Mouse (Mus musculus) neural tube, embryonic 11.5 days (tissue): ENCODE results near the gene Ankrd63. TPM values are rescaled to one million over a fixed set of nuclear protein-coding genes. Genes with fewer than 3 reads are reported as not detected.

Experiments
- ATAC-seq: fragments of 200-750 bp; cut with Nextera tagmentation; 2 replicates; pipeline ENCODE4 v1.8.0; 2017; ENCODE audit warnings: moderate number of reproducible peaks, mild to moderate bottlenecking, moderate TSS enrichment, moderate library complexity; ENCODE audit not compliant: insufficient read depth, low FRiP score, low TSS enrichment
- DNase-seq: peaks from one replicate; pipeline ENCODE4 v3.0.0-alpha.2; 2015; ENCODE audit warnings: low spot score
- H3K27ac ChIP-seq: fragments of 300-500 bp; sonication (generic); 2 replicates; pipeline ENCODE4 v1.5.1; 2014; ENCODE audit warnings: low read depth, mild to moderate bottlenecking, low read length
- H3K27me3 ChIP-seq: fragments of 300-500 bp; sonication (generic); 2 replicates; pipeline ENCODE4 v1.6.1; 2014; ENCODE audit warnings: mild to moderate bottlenecking, low read length, mixed read lengths; ENCODE audit not compliant: control insufficient read depth, insufficient read depth
- H3K36me3 ChIP-seq: fragments of 300-500 bp; sonication (generic); 2 replicates; pipeline ENCODE4 v1.6.1; 2014; ENCODE audit warnings: mild to moderate bottlenecking, low read length, moderate library complexity, mixed read lengths; ENCODE audit not compliant: control insufficient read depth, insufficient read depth
- H3K4me1 ChIP-seq: fragments of 300-500 bp; sonication (generic); 2 replicates; pipeline ENCODE4 v1.6.1; 2014; ENCODE audit warnings: low read length, mixed read lengths; ENCODE audit not compliant: control insufficient read depth, insufficient read depth
- H3K4me2 ChIP-seq: fragments of 300-500 bp; sonication (generic); 2 replicates; pipeline ENCODE4 v1.6.1; 2014; ENCODE audit warnings: low read depth, mild to moderate bottlenecking, moderate library complexity
- H3K4me3 ChIP-seq: fragments of 300-500 bp; sonication (generic); 2 replicates; pipeline ENCODE4 v1.5.1; 2014; ENCODE audit warnings: low read depth, low read length
- H3K9ac ChIP-seq: fragments of 300-500 bp; sonication (generic); 2 replicates; pipeline ENCODE4 v1.6.1; 2014; ENCODE audit warnings: mild to moderate bottlenecking, low read length
- H3K9me3 ChIP-seq: fragments of 300-500 bp; sonication (generic); 2 replicates; pipeline ENCODE4 v1.6.1; 2016; ENCODE audit warnings: low read length; ENCODE audit not compliant: control insufficient read depth
- WGBS: fragments of 180-500 bp; shearing (Covaris S2); extraction: QIAGEN DNeasy Blood & Tissue Kit; methylation state at CpG from one replicate; pipeline ENCODE4 v1.1.7; 2014; 5-methylcytosine and 5-hydroxymethylcytosine counted together
- polyA plus RNA-seq: library from polyadenylated mRNA; unstranded; fragments of >200 nt; fragmentation: Nextera tagmentation; extraction: Ambion mirVana; gene quantifications from 2 replicates; pipeline ENCODE4 v1.2.1, GENCODE M21; 2014

Gene Ankrd63
- polyA plus RNA-seq, 1 experiment from 2014 or later, result not detected

- Histone ChIP-seq H3K4me2 (no peak overlapping the region), H3K27me3 (peaks cover 87% of the 10 kb centered on the region), H3K4me1 (peaks cover 19% of the 10 kb centered on the region), H3K9ac (no peak overlapping the region), H3K9me3 (no peaks in the 10 kb centered on the region), H3K27ac (no peak overlapping the region), H3K4me3 (peak overlapping the region; percentile 10), H3K36me3 (no peaks in the 10 kb centered on the region)
- no peak for ATAC-seq
- WGBS, result 1% methylated on average over 5 of the region's 5 CpGs
- no peak for DNase-seq
These were observed 2.6 kb downstream of the Ankrd63 start for GRCm38 (mm10) chr2:118701161-118701560.

- Histone ChIP-seq H3K36me3 (no peaks in the 10 kb centered on the region), H3K9me3 (no peaks in the 10 kb centered on the region), H3K4me2 (peak overlapping the region; percentile 42), H3K27ac (no peak overlapping the region), H3K4me3 (peak overlapping the region; percentile 13), H3K4me1 (peaks cover 19% of the 10 kb centered on the region), H3K27me3 (peaks cover 84% of the 10 kb centered on the region), H3K9ac (no peak overlapping the region)
- WGBS, result under 1% methylated on average over 32 of the region's 32 CpGs
- ATAC-seq (peak; percentile 44; the same call in 1 of the 2 replicates), DNase-seq (peak; percentile 83)
These were observed 3.3 kb downstream of the Ankrd63 start for GRCm38 (mm10) chr2:118700179-118701062.

GRCm38 (mm10) chr2:118697955-118698354 lies 5.8 kb downstream of the Ankrd63 start:
- no peak for ATAC-seq
- H3K27me3 ChIP-seq, result peaks cover 59% of the 10 kb centered on the region
- no peak overlapping the region for H3K27ac ChIP-seq
- H3K4me2 ChIP-seq, result no peak overlapping the region
- no peak for DNase-seq
- H3K9me3 ChIP-seq, result no peaks in the 10 kb centered on the region
- no peaks in the 10 kb centered on the region for H3K36me3 ChIP-seq
- no peak overlapping the region for H3K9ac ChIP-seq
- no peak overlapping the region for H3K4me3 ChIP-seq
- 43% methylated on average over 7 of the region's 7 CpGs for WGBS
- peaks cover 11% of the 10 kb centered on the region for H3K4me1 ChIP-seq

GRCm38 (mm10) chr2:118697311-118697877 lies 6.4 kb downstream of the Ankrd63 start:
- H3K9me3 ChIP-seq, result no peaks in the 10 kb centered on the region
- no peak overlapping the region for H3K4me2 ChIP-seq
- peaks cover 54% of the 10 kb centered on the region for H3K27me3 ChIP-seq
- 34% methylated on average over 5 of the region's 5 CpGs for WGBS
- ATAC-seq (no peak), DNase-seq (no peak)
- H3K36me3 ChIP-seq, result no peaks in the 10 kb centered on the region
- H3K4me3 ChIP-seq, result no peak overlapping the region
- H3K27ac ChIP-seq, result no peak overlapping the region
- H3K9ac ChIP-seq, result no peak overlapping the region
- H3K4me1 ChIP-seq, result peaks cover 11% of the 10 kb centered on the region

- H3K27me3 ChIP-seq, result peaks cover 47% of the 10 kb centered on the region
- no peak overlapping the region for H3K4me3 ChIP-seq
- no peaks in the 10 kb centered on the region for H3K36me3 ChIP-seq
- H3K4me2 ChIP-seq, result no peak overlapping the region
- no peak overlapping the region for H3K9ac ChIP-seq
- H3K27ac ChIP-seq, result no peak overlapping the region
- ATAC-seq (no peak), DNase-seq (no peak)
- 46% methylated on average over 21 of the region's 21 CpGs for WGBS
- peaks cover 11% of the 10 kb centered on the region for H3K4me1 ChIP-seq
- H3K9me3 ChIP-seq, result no peaks in the 10 kb centered on the region
These were observed 7.1 kb downstream of the Ankrd63 start for GRCm38 (mm10) chr2:118696451-118697308.

- Histone ChIP-seq H3K9me3 (no peaks in the 10 kb centered on the region), H3K36me3 (no peaks in the 10 kb centered on the region), H3K27me3 (peaks cover 37% of the 10 kb centered on the region), H3K4me3 (no peak overlapping the region), H3K4me1 (peaks cover 6% of the 10 kb centered on the region), H3K9ac (no peak overlapping the region), H3K27ac (no peak overlapping the region), H3K4me2 (no peak overlapping the region)
- ATAC-seq (no peak), DNase-seq (peak; percentile 59)
- WGBS, result 36% methylated on average over 11 of the region's 11 CpGs
These were observed 8.0 kb downstream of the Ankrd63 start for GRCm38 (mm10) chr2:118695677-118696232.

GRCm38 (mm10) chr2:118693370-118693966 lies 10.3 kb downstream of the Ankrd63 start:
- Histone ChIP-seq H3K27me3 (peaks cover 22% of the 10 kb centered on the region), H3K9me3 (no peaks in the 10 kb centered on the region), H3K36me3 (no peaks in the 10 kb centered on the region), H3K4me3 (no peak overlapping the region), H3K27ac (no peak overlapping the region), H3K4me1 (no peaks in the 10 kb centered on the region), H3K9ac (no peak overlapping the region), H3K4me2 (no peak overlapping the region)
- ATAC-seq (no peak), DNase-seq (no peak)
- WGBS, result 85% methylated on average over 19 of the region's 19 CpGs

- no peak overlapping the region for H3K4me2 ChIP-seq
- H3K36me3 ChIP-seq, result no peaks in the 10 kb centered on the region
- DNase-seq, result no peak
- no peak overlapping the region for H3K27ac ChIP-seq
- no peak overlapping the region for H3K4me3 ChIP-seq
- H3K9ac ChIP-seq, result no peak overlapping the region
- H3K27me3 ChIP-seq, result no peaks in the 10 kb centered on the region
- no peak for ATAC-seq
- no peaks in the 10 kb centered on the region for H3K4me1 ChIP-seq
- no peaks in the 10 kb centered on the region for H3K9me3 ChIP-seq
- 73% methylated on average over 10 of the region's 10 CpGs for WGBS
These were observed 13.9 kb downstream of the Ankrd63 start for GRCm38 (mm10) chr2:118689875-118690274.
